Mouse (Mus musculus): ENCODE measurements around the gene Gm6356.
"Not testable (repeated sequence)": the region's sequence is repeated elsewhere in the genome, so short reads cannot be mapped to it uniquely, and the experiment has no call there.

The Gm6356 gene

GRCm38 (mm10) chr14:6973718-6974117, at the start of gene Gm6356:
Gene Gm6356 (minus strand): TSS chr14:6973818.
- not testable (repeated sequence) for DNase-seq (ENCODE audit: low spot score in 2 of 2)
